Mouse (Mus musculus): ENCODE measurements around the gene Med12l.

- TF ChIP-seq CTCF (IDR thresholded peaks at IDR 0.05; ENCODE audit: low read depth, low read length), result no peak
- no peak for TF ChIP-seq GATA1 (IDR thresholded peaks at IDR 0.05; ENCODE audit: borderline replicate concordance, low read length)
These were observed 19.5 kb downstream of the Med12l start for GRCm38 (mm10) chr3:59025193-59025535.
